Mouse (Mus musculus) layer of hippocampus, postnatal 25 days (tissue): Measurements from ENCODE around the gene Rbm28. TPM values are rescaled to one million over a fixed set of nuclear protein-coding genes. Genes with fewer than 3 reads are reported as not detected.
"Not testable (repeated sequence)": the region's sequence is repeated elsewhere in the genome, so short reads cannot be mapped to it uniquely, and the experiment has no call there.

ENCODE experiments used
- DNase-seq, 2 experiments: peaks; one replicate each; pipeline ENCODE4 v3.0.0; 2022; ENCODE audit warnings: mixed read lengths in 2 of 2, low spot score in 1 of 2; ENCODE audit errors: extremely low spot score in 1 of 2
- total RNA-seq, 2 experiments: library from RNA; stranded (reverse); gene quantifications; 2 replicates each; pipeline ENCODE4 v1.2.3; 2021

The Rbm28 gene
- total RNA-seq, 2 experiments from 2014 or later = 35.6 to 49.6 TPM

GRCm38 (mm10) chr6:29195846-29196698, 31.3 kb upstream of the Rbm28 start:
- DNase-seq = peak in 1 of 2 experiments; percentile 5

- peak in 1 of 2 experiments; percentile 3 for DNase-seq
Observed at GRCm38 (mm10) chr6:29195146-29195545, 30.3 kb upstream of the Rbm28 start.

- DNase-seq = no peak
Observed at GRCm38 (mm10) chr6:29193961-29194750, 29.4 kb upstream of the Rbm28 start.

GRCm38 (mm10) chr6:29187936-29188335, 23.1 kb upstream of the Rbm28 start:
- DNase-seq = no peak

- peak; percentile 23 to 36 for DNase-seq
Observed at GRCm38 (mm10) chr6:29179843-29180242, 15.0 kb upstream of the Rbm28 start.

GRCm38 (mm10) chr6:29178888-29179658, 14.3 kb upstream of the Rbm28 start, which contains the start of gene Prrt4:
Gene Prrt4, minus strand, starts transcription at chr6:29179584.
- DNase-seq = peak; percentile 47 to 55

- DNase-seq = peak in 1 of 2 experiments; percentile 5
Observed at GRCm38 (mm10) chr6:29177901-29178879, 13.4 kb upstream of the Rbm28 start.

GRCm38 (mm10) chr6:29175113-29175512, 10.3 kb upstream of the Rbm28 start:
- DNase-seq = no peak

- DNase-seq = peak in 1 of 2 experiments; percentile 2
Observed at GRCm38 (mm10) chr6:29174368-29174767, 9.6 kb upstream of the Rbm28 start.

- peak; percentile 66 to 69 for DNase-seq
Observed at GRCm38 (mm10) chr6:29170952-29171388, 6.2 kb upstream of the Rbm28 start.

- DNase-seq = peak in 1 of 2 experiments; percentile 30
Observed at GRCm38 (mm10) chr6:29170063-29170921, 5.5 kb upstream of the Rbm28 start.

GRCm38 (mm10) chr6:29169675-29170062, 4.9 kb upstream of the Rbm28 start:
- DNase-seq = no peak

GRCm38 (mm10) chr6:29168871-29169270, 4.1 kb upstream of the Rbm28 start:
- DNase-seq = no peak

GRCm38 (mm10) chr6:29166196-29166595, 1.4 kb upstream of the Rbm28 start:
- DNase-seq = no peak

GRCm38 (mm10) chr6:29161291-29161690, 3.5 kb downstream of the Rbm28 start:
- not testable (repeated sequence) for DNase-seq

GRCm38 (mm10) chr6:29160786-29161185, 4.0 kb downstream of the Rbm28 start:
- no peak for DNase-seq

GRCm38 (mm10) chr6:29156326-29156725, 8.5 kb downstream of the Rbm28 start:
- DNase-seq = no peak

GRCm38 (mm10) chr6:29150001-29150400, 14.8 kb downstream of the Rbm28 start:
- no peak for DNase-seq
